Mouse (Mus musculus) left cerebral cortex, adult 8-10 months (tissue): ENCODE measurements at regions not wholly inside any gene's neighbourhood (a gene's known extent, or its start where the extent isn't known, plus 50 kb on each side); places are given as distances from the start of the nearest gene placed in this dataset.
A peak's percentile ranks its signal among the peaks of the same experiment; 100 is the strongest.

ENCODE experiments used
- DNase-seq, 2 experiments: peaks; one replicate each; pipeline ENCODE4 v3.0.0; 2022; ENCODE audit warnings: low spot score in 2 of 2

DNA sequence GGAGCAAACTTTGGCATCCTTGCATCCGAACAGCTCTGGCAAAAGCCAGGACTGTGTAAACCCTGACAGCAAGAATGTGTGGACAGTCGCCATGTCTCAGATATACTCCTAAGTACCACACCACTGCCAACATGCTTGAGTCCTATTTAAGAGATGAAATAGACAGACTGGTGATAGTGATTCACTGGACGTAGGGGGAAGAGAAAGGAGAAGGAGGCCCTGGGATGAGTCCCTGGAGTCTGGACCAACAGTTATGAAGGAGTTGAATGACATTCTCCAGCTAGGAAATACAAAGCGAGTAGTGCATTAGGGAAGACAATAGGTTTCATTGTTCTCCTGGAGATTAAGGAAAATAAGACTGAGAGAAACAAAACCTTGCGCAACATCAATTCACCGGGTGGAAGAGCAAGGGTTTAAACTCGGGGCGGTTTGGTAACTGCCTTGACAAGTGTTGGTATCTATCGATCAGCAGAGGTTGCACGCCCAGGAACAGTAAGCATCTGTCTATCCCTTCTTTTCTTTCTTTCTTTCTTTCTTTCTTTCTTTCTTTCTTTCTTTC, 54.3 kb upstream of the Nrbf2 start:
- no peak for DNase-seq

DNA sequence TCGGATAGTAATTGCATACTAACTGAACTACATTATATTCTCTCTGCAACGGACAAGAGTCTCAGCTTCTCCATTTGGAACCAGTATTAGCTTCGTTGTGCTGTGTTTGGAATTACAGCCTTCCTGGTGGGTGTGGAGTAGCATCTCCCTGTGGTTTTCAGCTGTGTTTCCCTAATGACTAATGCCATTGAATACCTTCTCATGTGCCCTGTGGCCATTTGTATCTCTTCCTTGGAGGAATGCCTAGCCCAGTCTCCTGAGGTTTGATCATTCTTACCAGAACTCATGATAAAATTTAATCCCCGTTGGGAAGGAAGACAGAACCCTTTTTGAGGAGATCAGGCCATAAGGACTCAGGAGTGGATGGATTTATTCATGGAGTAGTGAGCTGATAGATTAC, 59.6 kb upstream of the Nrbf2 start:
- no peak for DNase-seq

DNA sequence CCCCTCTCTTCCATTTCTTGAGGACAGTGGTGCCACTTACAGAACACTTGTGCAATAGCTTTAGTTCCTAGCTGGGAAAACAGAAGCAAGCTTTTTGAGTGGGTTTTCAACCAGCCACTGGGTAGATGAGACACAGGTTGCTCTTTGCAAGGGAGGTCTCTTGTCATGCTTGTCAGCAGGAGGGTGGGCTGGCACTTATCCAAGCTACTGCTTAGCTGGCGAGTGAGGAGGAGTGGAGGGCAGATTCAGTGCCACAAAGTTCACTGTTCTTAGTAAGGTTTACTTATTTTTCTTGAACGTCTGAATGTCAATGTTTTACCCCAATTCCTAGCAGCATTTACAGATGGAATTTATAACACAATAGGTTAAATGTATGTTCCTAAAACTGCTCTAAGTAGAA, 65.9 kb upstream of the Nrbf2 start:
- DNase-seq: no peak

DNA sequence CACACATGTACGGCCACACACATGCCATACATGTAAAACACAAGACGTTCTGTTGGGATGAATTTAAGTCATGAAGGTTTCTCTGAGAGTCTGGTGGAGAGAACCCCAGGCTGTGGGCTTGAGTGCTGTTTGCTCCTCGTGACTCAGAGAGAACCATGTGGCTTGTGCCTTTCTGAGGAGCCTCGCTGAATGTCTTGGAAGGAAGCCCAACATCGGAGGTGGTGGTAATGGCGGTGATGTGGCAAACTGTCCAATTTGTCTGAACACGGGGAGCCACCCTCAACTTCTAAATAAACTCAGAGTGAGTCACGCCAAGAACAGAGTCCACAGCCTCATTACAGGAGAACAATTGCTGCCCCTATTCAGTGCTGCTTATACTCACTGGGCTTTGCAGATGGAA, 75.7 kb upstream of the Nrbf2 start:
- DNase-seq: peak; percentile 21 to 91

DNA sequence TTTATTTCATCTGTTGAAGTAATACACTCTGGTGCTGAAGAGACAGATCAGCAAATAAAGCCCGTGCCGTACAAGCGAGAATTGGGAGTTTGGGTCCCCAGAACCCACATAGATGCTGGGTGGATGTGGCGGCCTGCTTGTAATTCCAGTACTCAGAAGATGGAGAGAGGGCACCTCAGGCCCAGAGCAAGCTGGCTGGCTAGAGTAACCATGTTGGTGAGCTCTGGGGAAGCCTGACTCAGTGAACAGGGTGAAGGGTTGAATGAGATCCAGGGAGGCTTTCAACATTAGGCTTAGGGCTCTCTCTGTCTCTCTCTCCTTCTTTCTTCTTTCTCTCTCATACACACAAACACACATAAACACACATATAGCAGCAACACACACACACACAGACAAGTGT, 76.2 kb upstream of the Nrbf2 start:
- DNase-seq: no peak

DNA sequence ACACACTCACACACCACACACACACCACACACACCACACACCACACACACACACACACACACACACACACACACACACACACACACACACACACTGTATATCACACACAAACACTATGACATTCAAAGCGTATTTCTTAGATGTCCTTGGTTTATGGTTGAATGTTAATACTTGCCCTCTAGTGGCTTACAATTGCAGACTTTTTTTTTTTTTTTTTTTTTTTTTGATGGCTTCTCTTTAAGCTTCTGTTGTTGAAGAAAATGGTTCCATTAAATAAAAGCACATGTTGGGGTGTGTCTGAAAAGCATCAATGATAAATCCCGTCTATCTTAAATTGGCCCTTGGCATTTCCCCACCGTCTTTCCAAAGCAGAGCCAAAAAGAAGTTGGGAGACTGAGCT, 79.5 kb upstream of the Nrbf2 start:
- no peak for DNase-seq

DNA sequence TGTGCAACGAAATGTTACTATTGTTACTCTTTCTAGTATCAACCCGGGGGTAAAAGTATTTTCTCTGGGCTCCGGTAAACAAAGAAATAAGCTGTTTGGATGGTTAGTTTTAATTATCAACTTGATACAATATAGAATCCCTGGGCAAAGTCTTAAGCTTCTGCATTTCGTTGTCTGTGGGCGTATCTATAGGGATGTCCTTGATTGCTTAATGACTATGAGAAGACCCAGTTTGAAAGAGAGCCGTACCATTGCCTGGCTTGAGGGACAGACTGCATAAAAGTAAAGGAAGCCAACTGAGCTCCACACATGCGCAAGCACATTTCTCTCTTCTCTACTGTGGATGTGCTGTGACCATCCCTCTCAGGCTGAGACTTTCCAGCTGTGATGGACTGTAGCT, 80.1 kb upstream of the Nrbf2 start:
- DNase-seq: no peak

DNA sequence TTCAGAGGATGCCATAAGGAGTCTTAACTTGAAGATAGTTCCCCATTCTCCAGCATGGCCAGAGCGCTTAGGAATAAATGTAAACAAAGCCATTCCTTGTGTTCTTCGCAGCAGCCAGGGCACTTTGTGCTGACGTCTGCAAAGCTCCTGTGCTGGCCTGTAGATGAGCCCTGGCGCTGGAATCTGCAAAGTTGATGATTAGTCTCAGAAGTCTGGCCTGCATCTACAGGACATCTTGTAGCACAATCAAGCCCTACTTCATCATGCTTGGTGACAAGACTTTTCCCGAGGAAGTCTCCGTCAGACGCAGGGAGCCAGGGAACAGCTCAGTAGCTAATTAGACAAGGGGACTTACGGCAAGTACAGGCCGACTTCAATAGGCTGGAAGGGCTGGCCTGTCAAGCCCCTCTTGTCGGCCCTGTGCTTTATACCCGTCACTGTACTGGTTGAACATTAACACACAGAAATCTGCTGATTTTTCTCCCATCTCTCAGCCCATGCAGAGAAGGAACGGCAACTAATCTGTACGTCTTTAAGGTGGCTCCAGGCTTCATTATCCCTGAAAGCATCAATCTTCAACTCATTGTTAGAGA, 87.6 kb upstream of the Nrbf2 start:
- no peak for DNase-seq

DNA sequence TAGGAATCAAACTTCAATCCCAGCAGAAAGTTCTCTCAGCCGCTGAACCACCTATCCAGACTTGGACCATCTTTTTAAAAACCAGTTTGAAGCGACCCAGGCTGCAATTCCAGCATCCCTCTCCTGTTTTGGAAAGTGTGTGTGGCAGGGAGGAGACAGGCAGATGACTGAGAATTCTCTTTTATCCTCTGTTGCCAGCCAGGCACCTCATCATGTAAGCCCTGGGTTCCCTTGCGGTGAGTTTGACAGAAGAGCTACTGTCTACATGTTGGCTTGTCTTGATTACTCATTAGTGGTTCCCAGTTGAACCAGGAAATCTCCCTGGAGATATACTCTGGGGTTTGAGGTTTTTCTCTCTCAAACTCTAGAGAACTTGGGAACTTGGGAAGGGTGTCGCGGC, 91.5 kb upstream of the Nrbf2 start:
- no peak for DNase-seq

DNA sequence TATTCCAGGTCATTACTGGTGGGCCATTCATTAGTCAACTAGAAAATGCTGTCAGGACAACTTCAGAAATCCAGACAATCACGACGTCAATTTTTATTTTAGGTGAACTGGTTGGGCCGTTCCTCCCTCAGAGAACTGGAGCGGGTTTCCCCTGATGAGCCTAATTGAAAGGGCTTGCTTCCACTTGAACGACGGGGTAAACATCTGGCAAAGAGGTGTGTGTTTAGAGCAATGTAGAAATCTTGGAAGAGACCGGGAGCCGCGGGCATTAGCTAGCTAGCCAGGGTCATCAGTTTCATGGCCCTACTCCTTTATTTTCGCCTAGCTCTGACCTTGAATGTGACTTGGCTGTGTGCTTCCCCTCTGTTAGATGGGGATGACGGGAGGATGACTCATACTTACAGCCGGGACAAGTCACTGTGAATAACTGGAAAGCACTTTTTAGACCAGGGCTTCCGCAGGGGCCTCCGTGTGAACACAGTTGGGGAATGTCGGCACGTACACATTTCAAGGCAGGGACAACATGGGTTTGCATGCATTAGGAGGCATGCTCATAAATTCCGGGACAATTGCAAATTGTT, 92.6 kb upstream of the Nrbf2 start:
- no peak for DNase-seq

DNA sequence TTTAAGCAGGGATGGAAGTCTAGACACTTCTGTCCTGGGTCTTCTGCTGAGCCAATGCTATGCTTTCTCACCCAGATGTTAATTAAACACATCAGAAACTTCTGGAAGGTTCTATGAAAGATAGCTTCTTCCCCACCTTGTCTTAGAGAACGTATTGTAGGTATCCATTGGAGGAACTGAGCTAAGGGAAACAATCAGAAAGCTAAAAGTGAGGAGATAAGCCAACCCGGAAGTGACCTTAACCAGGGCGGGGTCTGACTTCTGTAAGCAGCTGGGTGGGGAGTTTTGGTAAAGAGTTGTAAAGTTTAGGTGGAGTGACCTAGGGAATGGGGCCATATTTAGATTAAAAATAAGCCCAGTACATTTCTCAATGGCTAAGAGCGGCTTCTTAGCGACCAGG, 95.1 kb upstream of the Nrbf2 start:
- no peak for DNase-seq

DNA sequence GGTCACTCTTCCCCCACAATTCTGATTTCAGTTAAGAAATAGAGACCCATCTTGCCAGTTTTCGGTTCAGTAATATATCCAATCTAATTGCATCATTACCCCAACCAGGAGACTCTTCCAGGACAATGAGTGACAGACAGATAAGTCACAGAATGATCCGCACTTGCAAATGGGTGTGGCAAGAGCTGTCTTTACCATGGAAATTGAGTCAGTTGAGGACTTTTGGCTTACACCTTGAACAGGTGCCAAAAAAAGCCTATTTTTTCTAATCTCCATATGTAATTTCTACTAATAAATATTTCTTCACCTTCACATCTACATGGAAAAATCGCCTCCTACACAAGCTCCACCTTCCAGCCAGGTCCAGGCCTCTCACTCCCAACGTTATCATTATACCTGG, 98.2 kb upstream of the Nrbf2 start:
- DNase-seq: no peak

DNA sequence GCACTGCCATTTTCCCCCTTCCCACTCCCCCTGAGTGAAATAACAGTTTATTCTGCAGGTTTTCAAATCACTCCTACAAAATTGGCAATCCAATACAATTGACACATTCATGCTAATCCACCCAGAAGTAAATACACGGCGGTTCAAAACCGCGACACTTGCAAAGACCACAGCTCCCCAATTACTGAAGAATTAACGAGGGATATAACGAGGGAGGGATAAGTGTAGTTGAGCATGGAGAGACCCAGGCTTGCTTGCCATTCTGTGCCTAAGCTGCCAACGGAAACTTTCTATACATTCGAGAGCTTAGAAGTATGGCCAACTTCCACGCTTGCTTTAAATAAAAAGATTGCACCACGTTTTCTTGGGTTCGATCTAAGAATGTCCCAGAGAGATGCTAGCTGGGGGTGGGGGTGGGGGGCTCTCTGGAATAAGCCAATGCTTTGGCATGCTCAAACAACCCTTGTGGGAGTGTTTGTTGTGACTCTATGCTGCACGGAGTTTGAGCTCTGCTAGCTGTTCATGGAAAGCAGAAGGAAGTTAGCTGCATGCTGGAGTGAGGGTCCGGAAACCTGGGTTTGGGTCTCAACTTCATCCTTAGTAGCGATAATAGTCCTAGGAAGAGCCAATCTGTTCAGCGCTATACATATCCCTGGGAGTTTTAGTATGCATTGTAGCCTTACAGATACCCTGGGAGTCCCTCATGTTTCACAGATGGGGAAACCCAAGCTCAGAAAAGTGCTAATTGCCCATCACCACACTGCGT, 98.9 kb upstream of the Nrbf2 start:
- DNase-seq: no peak

DNA sequence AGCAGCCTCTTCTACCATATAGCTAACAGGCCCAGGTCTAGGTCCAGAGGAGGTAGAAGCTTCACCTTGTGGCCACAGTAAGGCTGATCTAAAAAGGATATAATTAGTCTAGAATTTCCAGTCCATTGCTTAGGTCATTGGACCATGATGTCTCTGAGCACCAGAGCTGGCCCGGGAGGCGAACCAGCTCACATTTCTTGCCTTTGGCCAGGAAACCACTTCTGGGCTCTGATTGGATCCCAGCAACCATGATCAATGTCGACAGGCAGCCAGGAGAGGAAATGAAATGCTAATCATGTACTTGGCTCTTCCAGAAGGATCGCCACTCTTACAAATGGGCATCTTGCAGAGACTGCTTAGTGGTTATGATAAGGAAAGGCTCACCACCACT, 99.5 kb upstream of the Nrbf2 start:
- no peak for DNase-seq

DNA sequence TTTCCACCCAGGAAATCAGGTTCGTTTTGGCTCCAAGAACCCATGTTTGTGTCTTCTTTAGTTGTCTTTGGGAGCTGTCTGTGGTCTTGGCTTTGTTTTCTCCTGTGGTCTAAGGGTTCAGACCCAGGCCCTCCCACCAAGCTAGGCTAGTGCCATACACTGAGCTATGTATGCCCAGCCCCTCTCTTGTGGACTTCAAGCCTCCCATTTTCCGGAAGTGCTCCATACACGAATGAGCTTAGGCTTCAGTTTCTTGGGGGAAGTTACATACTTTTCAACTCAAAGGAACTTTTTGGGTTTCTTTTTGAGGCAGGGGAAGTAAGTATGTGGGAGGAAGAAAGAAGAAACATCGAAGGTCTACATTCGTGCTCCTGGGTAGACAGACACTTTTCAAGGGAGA, 100.9 kb upstream of the Nrbf2 start:
- DNase-seq: no peak

DNA sequence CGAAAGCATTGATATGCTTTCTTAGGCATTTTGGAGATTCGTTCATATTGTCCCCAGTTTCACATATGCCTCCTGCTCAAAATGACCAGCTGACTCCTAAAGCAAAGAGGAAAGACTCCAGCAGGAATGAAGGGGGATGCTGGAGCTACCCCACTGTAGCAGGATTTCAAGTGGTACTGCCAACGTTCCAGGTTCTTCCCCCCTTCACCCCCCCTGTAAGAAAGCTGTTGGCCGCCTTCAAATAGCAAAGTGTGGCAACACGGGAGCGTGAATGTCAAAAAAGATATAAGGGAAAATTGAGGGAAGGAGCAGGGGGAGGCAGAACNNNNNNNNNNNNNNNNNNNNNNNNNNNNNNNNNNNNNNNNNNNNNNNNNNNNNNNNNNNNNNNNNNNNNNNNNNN, 103.7 kb upstream of the Nrbf2 start:
- no peak for DNase-seq

DNA sequence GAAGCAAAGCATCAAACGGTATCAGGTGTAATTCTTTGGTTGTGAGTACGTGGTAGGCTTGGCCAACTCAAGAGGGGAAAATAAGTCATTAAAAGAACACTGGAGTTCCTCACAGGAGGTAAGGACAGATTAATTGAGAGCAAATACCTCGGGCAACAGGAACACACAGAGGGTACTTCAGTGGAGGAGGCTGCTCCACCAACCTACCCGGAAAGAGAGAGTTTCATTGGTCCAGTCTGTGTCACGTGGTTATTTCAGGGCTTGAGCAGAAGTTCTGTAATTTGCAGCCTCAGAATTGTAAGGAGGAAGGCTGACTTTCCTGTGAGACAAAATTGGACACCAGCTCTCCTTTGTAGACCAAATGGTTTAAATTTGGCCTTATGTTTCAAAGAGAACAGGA, 115.3 kb upstream of the Nrbf2 start:
- no peak for DNase-seq

DNA sequence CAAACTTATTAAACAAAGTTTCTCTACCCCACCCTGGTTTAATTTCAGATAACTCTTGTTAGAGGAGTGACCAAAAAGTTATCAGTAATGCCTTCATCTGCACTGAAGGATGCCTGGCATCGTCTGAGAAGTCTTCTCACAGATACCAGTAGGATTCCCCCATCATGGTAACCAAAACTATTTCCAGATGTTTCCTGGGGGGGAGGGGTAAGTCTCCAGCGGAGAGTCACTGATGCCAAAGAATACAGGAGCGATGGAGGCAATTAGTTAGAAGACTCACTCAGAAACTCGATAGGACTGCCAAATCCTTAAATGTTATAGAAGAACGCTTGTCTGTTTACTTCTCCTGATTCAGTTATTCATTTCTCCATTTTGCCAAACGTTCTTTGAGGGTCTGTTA, 116.3 kb upstream of the Nrbf2 start:
- no peak for DNase-seq

DNA sequence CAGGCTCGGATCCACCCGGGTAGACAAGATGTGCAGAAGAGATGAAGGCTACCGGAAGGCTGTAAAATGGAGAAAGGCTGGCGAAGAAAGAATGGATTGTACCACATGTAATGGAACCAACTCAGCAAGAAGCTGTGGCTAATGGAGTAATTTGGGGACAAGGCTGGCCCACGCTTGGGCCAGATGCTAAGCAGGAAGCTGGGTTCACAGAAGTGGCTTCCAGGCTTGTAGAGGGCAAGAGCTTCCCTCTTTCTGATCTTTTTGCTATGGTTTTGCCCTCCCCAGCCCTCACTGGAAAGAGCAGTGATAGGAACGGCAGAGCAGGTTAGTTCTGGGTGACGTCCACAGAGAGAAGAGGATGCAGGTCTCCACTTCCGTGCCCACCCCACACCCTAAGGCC, 117.7 kb upstream of the Egr2 start:
- DNase-seq: no peak

DNA sequence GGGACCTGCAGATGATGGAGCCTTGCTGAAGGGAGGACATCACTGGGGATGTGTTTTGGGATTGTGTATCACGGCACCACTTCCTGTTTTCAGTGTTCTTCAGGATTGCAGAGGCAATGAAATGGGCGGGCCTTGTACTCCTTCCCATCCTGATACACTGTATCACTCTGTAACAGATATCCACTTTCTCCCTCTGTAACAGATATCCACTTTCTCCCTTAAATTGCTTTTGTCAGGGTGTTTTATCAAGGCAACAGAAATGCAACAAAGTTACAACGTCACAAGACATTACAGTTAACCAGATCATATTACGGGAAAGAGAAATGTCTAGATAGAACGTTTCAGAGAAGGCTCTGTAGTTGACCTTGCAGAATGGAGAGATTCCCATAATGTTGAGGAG, 114.5 kb upstream of the Egr2 start:
- DNase-seq: no peak

DNA sequence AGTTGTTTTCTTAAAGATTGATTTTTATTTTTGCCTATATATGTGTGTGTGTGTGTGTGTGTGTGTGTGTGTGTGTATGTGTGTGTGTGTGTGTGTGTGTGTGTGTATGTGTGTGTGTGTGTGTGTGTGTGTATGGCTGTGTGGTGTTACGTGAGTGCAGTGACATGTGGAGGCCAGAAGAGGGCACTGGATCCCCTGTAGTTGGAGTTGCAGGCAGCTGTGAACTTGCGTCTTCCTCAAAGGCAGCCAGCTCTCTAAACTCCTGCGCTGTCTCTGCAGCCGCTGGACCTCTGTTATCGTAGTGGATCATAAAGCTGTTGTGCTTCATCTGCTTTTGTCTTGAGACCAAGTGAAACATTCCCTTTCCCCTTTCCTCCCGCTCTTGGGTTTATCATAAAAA, 109.9 kb upstream of the Egr2 start:
- DNase-seq: no peak

DNA sequence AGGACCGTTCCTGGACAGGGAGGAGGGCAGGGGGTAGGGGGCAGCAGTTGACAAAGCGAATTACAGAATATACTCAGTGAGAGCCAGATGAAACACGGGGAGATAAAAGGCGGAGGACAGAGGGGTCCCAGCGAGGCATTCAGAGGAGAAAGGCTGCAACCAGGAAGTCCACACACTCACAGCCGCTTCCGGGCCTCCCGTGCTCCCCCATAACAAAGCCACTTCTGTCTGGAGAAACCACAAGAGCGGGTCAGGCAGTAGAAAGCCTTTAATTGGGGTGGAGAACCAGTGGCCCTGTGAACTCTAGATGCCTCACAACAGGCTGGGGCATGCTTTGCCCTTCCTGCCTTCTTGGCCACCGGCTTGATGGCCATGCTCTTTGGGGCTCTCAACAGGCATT, 108.1 kb upstream of the Egr2 start:
- no peak for DNase-seq

DNA sequence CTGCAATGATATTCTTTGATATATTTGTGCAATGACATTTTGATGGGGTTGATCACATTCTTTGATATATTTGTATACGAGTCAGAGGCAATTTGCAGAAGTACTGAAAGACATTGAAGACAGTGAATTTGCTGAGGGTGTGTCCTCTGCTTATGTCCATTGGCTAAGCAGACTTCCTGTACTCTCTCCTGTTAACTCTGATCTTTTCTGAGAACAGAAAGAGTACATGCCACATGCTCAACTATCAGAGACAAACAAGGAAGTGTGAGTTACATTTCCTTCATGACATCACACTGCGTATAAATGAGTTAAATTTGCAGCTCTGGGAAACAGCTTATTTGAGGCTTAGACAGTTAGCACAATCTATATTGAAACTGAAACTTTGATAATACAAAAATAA, 104.5 kb upstream of the Egr2 start:
- DNase-seq: no peak
